Comparison of ENCODE assay signal across 23 mouse cellular contexts in genomic region chr11:115349976-115350375, GRCm38 (mm10). TPM values are rescaled to one million over a fixed set of nuclear protein-coding genes. Genes with fewer than 3 reads are reported as not detected.
DNase-seq lines count a peak whose midpoint lies in the region; ATAC-seq and TF ChIP-seq lines count a peak whose summit lies in the region.
"Had no signal": no experiment of that assay in that cellular context is flagged by ENCODE, and none has a peak within 500 bp of the region (broad histone marks: within the 10 kb centered on the region; RNA-seq: fewer than 3 reads in every experiment).

No protein-coding gene starts in this region.

- peak; percentile 62; the same call in 1 of the 2 replicates for ATAC-seq in intestine, embryonic 15.5 days
- peak; percentile 72 for ATAC-seq in intestine, embryonic 16.5 days
- ATAC-seq: activated CD4-positive, CD25-positive, alpha-beta regulatory T cell, adult 4 months; forebrain, embryonic 13.5 days; forebrain, embryonic 15.5 days; forebrain, postnatal 0 days had no signal

- H3K4me2 ChIP-seq in intestine, embryonic 15.5 days (replicated peaks), result no peak overlapping the region
- H3K4me2 ChIP-seq in intestine, embryonic 16.5 days (ENCODE audit: low read depth, low read length), result no peak overlapping the region
- H3K4me2 ChIP-seq: embryonic facial prominence, embryonic 12.5 days; forebrain, embryonic 13.5 days; forebrain, embryonic 15.5 days had no signal

- 23% methylated on average over 4 of the region's 4 CpGs for WGBS in intestine, embryonic 15.5 days
- 23% methylated on average over 4 of the region's 4 CpGs for WGBS in intestine, embryonic 16.5 days
- 39% methylated on average over 4 of the region's 4 CpGs for WGBS in small intestine, adult 2 months

- TF ChIP-seq CTCF in small intestine, adult 2 months (IDR thresholded peaks at IDR 0.05; ENCODE audit: extremely low read depth, insufficient read length, insufficient replicate concordance, low read depth, low read length), result no peak

- no peak overlapping the region for H3K9ac ChIP-seq in intestine, embryonic 15.5 days
- H3K9ac ChIP-seq in intestine, embryonic 16.5 days (ENCODE audit: low read depth, low read length), result no peak overlapping the region
- H3K9ac ChIP-seq: embryonic facial prominence, embryonic 12.5 days; forebrain, embryonic 13.5 days; forebrain, embryonic 15.5 days; forebrain, postnatal 0 days had no signal

- H3K4me3 ChIP-seq in intestine, embryonic 15.5 days (replicated peaks), result no peak overlapping the region
- H3K4me3 ChIP-seq in intestine, embryonic 16.5 days (ENCODE audit: low read length), result no peak overlapping the region
- no peak overlapping the region for H3K4me3 ChIP-seq in small intestine, adult 2 months (ENCODE audit: low read depth, low read length)
- H3K4me3 ChIP-seq: embryonic facial prominence, embryonic 10.5 days; embryonic facial prominence, embryonic 12.5 days; forebrain, embryonic 13.5 days; forebrain, embryonic 15.5 days had no signal

- H3K4me1 ChIP-seq in intestine, embryonic 15.5 days (replicated peaks), result peaks cover 15% of the 10 kb centered on the region
- peaks cover 25% of the 10 kb centered on the region for H3K4me1 ChIP-seq in intestine, embryonic 16.5 days (ENCODE audit: control insufficient read depth, insufficient read depth, low read length)
- peaks cover 45% of the 10 kb centered on the region for H3K4me1 ChIP-seq in small intestine, adult 2 months (ENCODE audit: control insufficient read depth, insufficient read depth, insufficient read length, low read length)
- H3K4me1 ChIP-seq: forebrain, embryonic 15.5 days had no signal

- no peak overlapping the region for H3K27ac ChIP-seq in intestine, embryonic 15.5 days
- no peak overlapping the region for H3K27ac ChIP-seq in intestine, embryonic 16.5 days (ENCODE audit: low read length)
- peak overlapping the region; percentile 86 for H3K27ac ChIP-seq in small intestine, adult 2 months (ENCODE audit: insufficient read depth, low read depth, low read length)
- H3K27ac ChIP-seq: embryonic facial prominence, embryonic 10.5 days; embryonic facial prominence, embryonic 12.5 days; forebrain, embryonic 13.5 days; forebrain, embryonic 15.5 days had no signal

- no peak for TF ChIP-seq POLR2A in small intestine, adult 2 months (IDR thresholded peaks at IDR 0.05; ENCODE audit: low read depth, low read length)

- no peaks in the 10 kb centered on the region for H3K36me3 ChIP-seq in intestine, embryonic 15.5 days
- H3K36me3 ChIP-seq in intestine, embryonic 16.5 days (ENCODE audit: control insufficient read depth, insufficient read depth, low read length), result no peaks in the 10 kb centered on the region
- H3K36me3 ChIP-seq in small intestine, adult 2 months (ENCODE audit: control insufficient read depth, insufficient read depth, low read length), result no peaks in the 10 kb centered on the region
- H3K36me3 ChIP-seq: embryonic facial prominence, embryonic 12.5 days had no signal

- no peak for DNase-seq in retina, postnatal 1 day
- no peak for DNase-seq in left cerebral cortex, adult 9 months (ENCODE audit: low spot score in 2 of 2)
- DNase-seq: adrenal gland, adult 8-10 months; adrenal gland, postnatal 14 days; adrenal gland, postnatal 36 days; cerebellum, adult 11-12 months; cerebellum, adult 2 months; cerebellum, adult 9-10 months; cerebellum, postnatal 10 days; cerebellum, postnatal 25 days; forebrain, postnatal 0 days had no signal

- H3K27me3 ChIP-seq in intestine, embryonic 15.5 days (replicated peaks), result peaks cover 3% of the 10 kb centered on the region; the same call in 1 of the 2 replicates
- peaks cover 2% of the 10 kb centered on the region; the same call in 1 of the 2 replicates for H3K27me3 ChIP-seq in intestine, embryonic 16.5 days (replicated peaks; ENCODE audit: control insufficient read depth, insufficient read depth, low read length)
- no peaks in the 10 kb centered on the region for H3K27me3 ChIP-seq in small intestine, adult 2 months (ENCODE audit: control insufficient read depth, insufficient read depth, low read length)
- H3K27me3 ChIP-seq: forebrain, embryonic 13.5 days; forebrain, embryonic 15.5 days had no signal

- no peaks in the 10 kb centered on the region for H3K9me3 ChIP-seq in intestine, embryonic 15.5 days
- H3K9me3 ChIP-seq in intestine, embryonic 16.5 days (ENCODE audit: control insufficient read depth, low read length), result no peaks in the 10 kb centered on the region
- H3K9me3 ChIP-seq: embryonic facial prominence, embryonic 10.5 days; embryonic facial prominence, embryonic 12.5 days; forebrain, embryonic 13.5 days; forebrain, embryonic 15.5 days had no signal

RNA-seq across cellular contexts. Expression of gene Otop3, which starts 15.4 kb away (rescaled TPM):
- 0.77 and 1.2 TPM in 2 replicates for polyA plus RNA-seq in intestine, embryonic 15.5 days (2015; fragmentation: Nextera tagmentation; extraction: Ambion mirVana)
- polyA plus RNA-seq in intestine, embryonic 16.5 days (2015; fragmentation: Nextera tagmentation; extraction: Ambion mirVana), result 1.5 and 2.1 TPM in 2 replicates
- 0.61 and 93.4 TPM in 2 replicates for polyA plus RNA-seq in small intestine, adult 2 months (2012; rRNA removed)
- polyA plus RNA-seq: C2C12; cortical plate, adult 2 months; embryonic facial prominence, embryonic 10.5 days; embryonic facial prominence, embryonic 12.5 days; forebrain, embryonic 11.5 days; forebrain, embryonic 13.5 days had no signal

RNA-seq across cellular contexts. Expression of gene Hid1, which starts 17.6 kb away (rescaled TPM):
- 17.1 and 22.7 TPM in 2 replicates for polyA plus RNA-seq in intestine, embryonic 15.5 days (2015; fragmentation: Nextera tagmentation; extraction: Ambion mirVana)
- polyA plus RNA-seq in intestine, embryonic 16.5 days (2015; fragmentation: Nextera tagmentation; extraction: Ambion mirVana), result 20.5 and 22.0 TPM in 2 replicates
- 30.2 and 37.6 TPM in 2 replicates for polyA plus RNA-seq in small intestine, adult 2 months (2012; rRNA removed)

RNA-seq across cellular contexts. Expression of gene Ush1g, which starts 28.1 kb away (rescaled TPM):
- 0.08 TPM in 1 of 2 replicates, not detected in the other for polyA plus RNA-seq in intestine, embryonic 15.5 days (2015; fragmentation: Nextera tagmentation; extraction: Ambion mirVana)
- polyA plus RNA-seq in intestine, embryonic 16.5 days (2015; fragmentation: Nextera tagmentation; extraction: Ambion mirVana), result 0.06 and 0.11 TPM in 2 replicates
- polyA plus RNA-seq in small intestine, adult 2 months (2012; rRNA removed), result 0.05 and 0.08 TPM in 2 replicates
- polyA plus RNA-seq: activated CD4-positive, CD25-positive, alpha-beta regulatory T cell, adult 4 months; embryonic facial prominence, embryonic 14.5 days; forebrain, embryonic 11.5 days; forebrain, embryonic 13.5 days had no signal

RNA-seq across cellular contexts. Expression of gene Cdr2l, which starts 31.7 kb away (rescaled TPM):
- polyA plus RNA-seq in intestine, embryonic 15.5 days (2015; fragmentation: Nextera tagmentation; extraction: Ambion mirVana), result 7.5 and 8.0 TPM in 2 replicates
- polyA plus RNA-seq in intestine, embryonic 16.5 days (2015; fragmentation: Nextera tagmentation; extraction: Ambion mirVana), result 4.6 and 5.1 TPM in 2 replicates
- 3.8 and 4.2 TPM in 2 replicates for polyA plus RNA-seq in small intestine, adult 2 months (2012; rRNA removed)

RNA-seq across cellular contexts. Expression of gene Otop2, which starts 43.0 kb away (rescaled TPM):
- polyA plus RNA-seq in intestine, embryonic 15.5 days (2015; fragmentation: Nextera tagmentation; extraction: Ambion mirVana), result not detected in 2 replicates
- polyA plus RNA-seq in intestine, embryonic 16.5 days (2015; fragmentation: Nextera tagmentation; extraction: Ambion mirVana), result 0.11 TPM in 1 of 2 replicates, not detected in the other
- 0.08 and 1.3 TPM in 2 replicates for polyA plus RNA-seq in small intestine, adult 2 months (2012; rRNA removed)
- polyA plus RNA-seq: activated CD4-positive, CD25-positive, alpha-beta regulatory T cell, adult 4 months; C2C12; embryonic facial prominence, embryonic 10.5 days; embryonic facial prominence, embryonic 14.5 days; forebrain, embryonic 11.5 days; forebrain, embryonic 13.5 days; forebrain, embryonic 15.5 days had no signal
